Mouse (Mus musculus): ENCODE measurements around the gene Nab2.

GRCm38 (mm10) chr10:127622057-127622392 is 46.3 kb downstream of the Nab2 start:
- no peak for TF ChIP-seq CTCF (IDR thresholded peaks at IDR 0.05; ENCODE audit: insufficient read depth, low read depth, low read length)
- TF ChIP-seq POLR2A (IDR thresholded peaks at IDR 0.05; ENCODE audit: insufficient read depth, low read depth, low read length) = no peak

Data from olfactory bulb, adult 2 months (tissue).